Mouse (Mus musculus): Measurements from ENCODE around the gene Cd164l2.

GRCm38 (mm10) chr4:133184898-133185665 lies 26.8 kb upstream of the Cd164l2 start:
- TF ChIP-seq TCF3 (IDR thresholded peaks at IDR 0.05; ENCODE audit: insufficient read length, low read depth) (no peak), POLR2A (IDR thresholded peaks at IDR 0.05; ENCODE audit: insufficient read length, low read depth) (no peak), MYOG (IDR thresholded peaks at IDR 0.05; ENCODE audit: control insufficient read depth in 1 of 3, insufficient read depth in 1 of 3, insufficient read length in 2 of 3, low read depth in 2 of 3) (peak in 2 of 3 experiments; percentile 56 to 81)

Data from myocyte (in vitro differentiated cells).